Mouse (Mus musculus) heart, postnatal 36 days (tissue): ENCODE results near the gene Ppp1cc. TPM values are rescaled to one million over a fixed set of nuclear protein-coding genes. Genes with fewer than 3 reads are reported as not detected.
"Not testable (repeated sequence)": the region's sequence is repeated elsewhere in the genome, so short reads cannot be mapped to it uniquely, and the experiment has no call there.

ENCODE experiments used
- DNase-seq, 2 experiments: peaks; one replicate each; pipeline ENCODE4 v3.0.0; 2021 to 2022
- intact Hi-C: fragments of 180-260 bp; cut with DNase I; formaldehyde crosslinking; loops from one replicate; pipeline ENCODE4 v1.15.1; 2025
- total RNA-seq, 2 experiments: library from RNA; stranded (reverse); gene quantifications; 2 replicates each; pipeline ENCODE4 v1.2.3; 2021

The Ppp1cc gene
- total RNA-seq, 2 experiments from 2014 or later: 118 to 125 TPM

GRCm38 (mm10) chr5:122209591-122210368, 51.7 kb downstream of the Ppp1cc start:
- intact Hi-C loops: no loop called here
- peak; percentile 60 to 66 for DNase-seq

- intact Hi-C loops: no loop called here
- no peak for DNase-seq
These were observed 52.8 kb downstream of the Ppp1cc start for GRCm38 (mm10) chr5:122210890-122211289.

- DNase-seq: no peak
- intact Hi-C loops: no loop called here
These were observed 54.0 kb downstream of the Ppp1cc start for GRCm38 (mm10) chr5:122212125-122212524.

GRCm38 (mm10) chr5:122212820-122213219, 54.7 kb downstream of the Ppp1cc start:
- intact Hi-C loops, DNase-seq: not testable (repeated sequence)

GRCm38 (mm10) chr5:122213861-122214260, 55.8 kb downstream of the Ppp1cc start:
- no peak for DNase-seq
- intact Hi-C loops: no loop called here

GRCm38 (mm10) chr5:122217636-122218035, 59.6 kb downstream of the Ppp1cc start:
- intact Hi-C loops: no loop called here

GRCm38 (mm10) chr5:122218109-122218905, 60.2 kb downstream of the Ppp1cc start:
- intact Hi-C loops: no loop called here
- DNase-seq: no peak

More at GRCm38 (mm10) chr5:122217636-122218035, 59.6 kb downstream of the Ppp1cc start:
- DNase-seq: no peak

GRCm38 (mm10) chr5:122218928-122219327, 60.9 kb downstream of the Ppp1cc start:
- DNase-seq: no peak
- intact Hi-C loops: no loop called here

- DNase-seq: no peak
- intact Hi-C loops: no loop called here
These were observed 61.9 kb downstream of the Ppp1cc start for GRCm38 (mm10) chr5:122219655-122220629.

GRCm38 (mm10) chr5:122221085-122221484, 63.0 kb downstream of the Ppp1cc start:
- intact Hi-C loops: no loop called here
- no peak for DNase-seq

- intact Hi-C loops: no loop called here
- no peak for DNase-seq
These were observed 66.2 kb downstream of the Ppp1cc start for GRCm38 (mm10) chr5:122224291-122224690.

Other genes with a start within 250 kb of the Ppp1cc start
- gene Cux2, start 108.2 kb upstream of the Ppp1cc start, total RNA-seq: 10 to 100 TPM; 21.6 to 26.8 TPM
- over 10,000 TPM; 18,107 to 20,333 TPM for gene Myl2, start 57.3 kb upstream of the Ppp1cc start, total RNA-seq
- not detected for gene Ccdc63, start 17.5 kb upstream of the Ppp1cc start, total RNA-seq
- gene Hvcn1, start 48.5 kb downstream of the Ppp1cc start, total RNA-seq: 1 to 10 TPM; 1.4 to 1.7 TPM
- 1 to 10 TPM; 4.3 to 4.6 TPM for gene Tctn1, start 106.2 kb downstream of the Ppp1cc start, total RNA-seq
- 10 to 100 TPM; 89.5 to 98.4 TPM for gene Pptc7, start 126.1 kb downstream of the Ppp1cc start, total RNA-seq
- gene Rad9b, start 196.0 kb downstream of the Ppp1cc start, total RNA-seq: under 1 TPM; 0.57 to 0.94 TPM
- gene Vps29, start 196.1 kb downstream of the Ppp1cc start, total RNA-seq: 10 to 100 TPM; 94.4 to 97.5 TPM
- 10 to 100 TPM; 26.6 to 30.6 TPM for gene Gpn3, start 213.6 kb downstream of the Ppp1cc start, total RNA-seq
- gene Fam216a, start 214.1 kb downstream of the Ppp1cc start, total RNA-seq: 10 to 100 TPM; 11.7 to 14.7 TPM
- gene Arpc3, start 233.6 kb downstream of the Ppp1cc start, total RNA-seq: 100 to 1,000 TPM in 1 of 2 experiments, 10 to 100 TPM in 1; 99.6 to 103 TPM